Mouse (Mus musculus) testis, adult 2 months (tissue): ENCODE measurements around the gene Dohh.

Experiments used
- CTCF ChIP-seq: fragments of 200-500 bp; IDR thresholded peaks from 2 replicates; pipeline ENCODE4 v1.5.1; 2012; ENCODE audit warnings: low read depth, mild to moderate bottlenecking, inconsistent platforms, low read length, moderate library complexity; ENCODE audit not compliant: control insufficient read depth, insufficient read depth, insufficient replicate concordance
- POLR2A ChIP-seq: fragments of 200-500 bp; IDR thresholded peaks from 2 replicates; pipeline ENCODE4 v1.6.1; 2012; ENCODE audit warnings: low read depth, mild to moderate bottlenecking, inconsistent platforms, low read length, moderate library complexity; ENCODE audit not compliant: control insufficient read depth

GRCm38 (mm10) chr10:81350351-81351063 is 33.7 kb upstream of the Dohh start, which contains the start of gene Hmg20b:
- TF ChIP-seq POLR2A (no peak), CTCF (peak; percentile 59)
